Mouse (Mus musculus): ENCODE results near the gene Zfp619. TPM values are rescaled to one million over a fixed set of nuclear protein-coding genes. Genes with fewer than 3 reads are reported as not detected.

Zfp619 gene
- polyA plus RNA-seq (2016; fragmentation: Nextera tagmentation; extraction: Ambion mirVana) = 1.9 and 2.0 TPM in 2 replicates

GRCm38 (mm10) chr7:39517616-39518177, at the start of gene Zfp619:
Gene Zfp619, plus strand, starts transcription at chr7:39517766.
- peak within 1 kb of the TSS; percentile 76 for H3K9ac ChIP-seq
- H3K27ac ChIP-seq (ENCODE audit: poor library complexity, severe bottlenecking) = peak within 1 kb of the TSS; percentile 99
- no peaks in the 10 kb centered on the region for H3K27me3 ChIP-seq (replicated peaks)
- H3K9me3 ChIP-seq (replicated peaks) = peaks cover 3% of the 10 kb centered on the region; the same call in 1 of the 2 replicates
- peak; percentile 99 for ATAC-seq (ENCODE audit: insufficient number of reproducible peaks, low FRiP score)
- peak within 1 kb of the TSS; percentile 68 for H3K4me2 ChIP-seq
- peak within 1 kb of the TSS; percentile 68 for H3K4me3 ChIP-seq
- WGBS = under 1% methylated on average over 43 of the region's 43 CpGs
- H3K36me3 ChIP-seq = peaks cover 5% of the 10 kb centered on the region; the same call in 1 of the 2 replicates
- H3K4me1 ChIP-seq (replicated peaks) = 0 out of 2 replicates have a peak, but pooled peaks cover 2% of the 10 kb centered on the region

GRCm38 (mm10) chr7:39479013-39479412, 38.6 kb upstream of the Zfp619 start:
- Histone ChIP-seq H3K4me1 (replicated peaks) (no peaks in the 10 kb centered on the region), H3K27ac (ENCODE audit: poor library complexity, severe bottlenecking) (no peak overlapping the region), H3K27me3 (replicated peaks) (no peaks in the 10 kb centered on the region), H3K36me3 (peaks cover 30% of the 10 kb centered on the region), H3K4me3 (no peak overlapping the region), H3K4me2 (no peak overlapping the region), H3K9me3 (replicated peaks) (peaks cover 26% of the 10 kb centered on the region), H3K9ac (no peak overlapping the region)
- ATAC-seq (ENCODE audit: insufficient number of reproducible peaks, low FRiP score) = no peak
- WGBS = 90% methylated on average over 2 of the region's 2 CpGs

GRCm38 (mm10) chr7:39484384-39484783, 33.2 kb upstream of the Zfp619 start:
- Histone ChIP-seq H3K4me1 (replicated peaks) (no peaks in the 10 kb centered on the region), H3K9ac (no peak overlapping the region), H3K4me3 (no peak overlapping the region), H3K9me3 (replicated peaks) (no peaks in the 10 kb centered on the region; the same call in 1 of the 2 replicates), H3K4me2 (no peak overlapping the region), H3K27ac (ENCODE audit: poor library complexity, severe bottlenecking) (no peak overlapping the region), H3K36me3 (no peaks in the 10 kb centered on the region), H3K27me3 (replicated peaks) (no peaks in the 10 kb centered on the region)
- 41% methylated on average over 6 of the region's 6 CpGs for WGBS
- ATAC-seq (ENCODE audit: insufficient number of reproducible peaks, low FRiP score) = no peak

- Histone ChIP-seq H3K27ac (ENCODE audit: poor library complexity, severe bottlenecking) (no peak overlapping the region), H3K36me3 (no peaks in the 10 kb centered on the region), H3K27me3 (replicated peaks) (no peaks in the 10 kb centered on the region), H3K4me1 (replicated peaks) (no peaks in the 10 kb centered on the region), H3K4me2 (peak overlapping the region; percentile 82), H3K9me3 (replicated peaks) (no peaks in the 10 kb centered on the region; the same call in 1 of the 2 replicates), H3K9ac (peak overlapping the region; percentile 60), H3K4me3 (peak overlapping the region; percentile 48)
- WGBS = 14% methylated on average over 23 of the region's 23 CpGs
- ATAC-seq (ENCODE audit: insufficient number of reproducible peaks, low FRiP score) = peak; percentile 57; the same call in 1 of the 2 replicates
Measured at GRCm38 (mm10) chr7:39487159-39487853, 30.3 kb upstream of the Zfp619 start.

- Histone ChIP-seq H3K27ac (ENCODE audit: poor library complexity, severe bottlenecking) (no peak overlapping the region), H3K36me3 (no peaks in the 10 kb centered on the region), H3K4me3 (peak overlapping the region; percentile 48), H3K27me3 (replicated peaks) (no peaks in the 10 kb centered on the region), H3K4me2 (peak overlapping the region; percentile 82), H3K9ac (peak overlapping the region; percentile 60), H3K9me3 (replicated peaks) (no peaks in the 10 kb centered on the region; the same call in 1 of the 2 replicates), H3K4me1 (replicated peaks) (no peaks in the 10 kb centered on the region)
- 36% methylated on average over 9 of the region's 9 CpGs for WGBS
- ATAC-seq (ENCODE audit: insufficient number of reproducible peaks, low FRiP score) = no peak
Measured at GRCm38 (mm10) chr7:39487854-39488205, 29.7 kb upstream of the Zfp619 start.

GRCm38 (mm10) chr7:39494646-39495045, 22.9 kb upstream of the Zfp619 start:
- peaks cover 11% of the 10 kb centered on the region; the same call in 1 of the 2 replicates for H3K9me3 ChIP-seq (replicated peaks)
- no peak overlapping the region for H3K27ac ChIP-seq (ENCODE audit: poor library complexity, severe bottlenecking)
- ATAC-seq (ENCODE audit: insufficient number of reproducible peaks, low FRiP score) = no peak
- no peak overlapping the region for H3K4me2 ChIP-seq
- no peak overlapping the region for H3K4me3 ChIP-seq
- 81% methylated on average over 3 of the region's 3 CpGs for WGBS
- H3K36me3 ChIP-seq = no peaks in the 10 kb centered on the region
- no peaks in the 10 kb centered on the region for H3K4me1 ChIP-seq (replicated peaks)
- H3K9ac ChIP-seq = no peak overlapping the region
- no peaks in the 10 kb centered on the region for H3K27me3 ChIP-seq (replicated peaks)

- ATAC-seq (ENCODE audit: insufficient number of reproducible peaks, low FRiP score) = no peak
- H3K27ac ChIP-seq (ENCODE audit: poor library complexity, severe bottlenecking) = no peak overlapping the region
- WGBS = 79% methylated on average over 1 of the region's 1 CpGs
- no peaks in the 10 kb centered on the region for H3K27me3 ChIP-seq (replicated peaks)
- no peaks in the 10 kb centered on the region for H3K4me1 ChIP-seq (replicated peaks)
- H3K4me2 ChIP-seq = no peak overlapping the region
- H3K9me3 ChIP-seq (replicated peaks) = peaks cover 7% of the 10 kb centered on the region; the same call in 1 of the 2 replicates
- H3K9ac ChIP-seq = no peak overlapping the region
- no peaks in the 10 kb centered on the region for H3K36me3 ChIP-seq
- H3K4me3 ChIP-seq = no peak overlapping the region
Measured at GRCm38 (mm10) chr7:39504100-39504499, 13.5 kb upstream of the Zfp619 start.

GRCm38 (mm10) chr7:39518362-39518761, 796 bp downstream of the Zfp619 start:
- WGBS = 67% methylated on average over 12 of the region's 12 CpGs
- Histone ChIP-seq H3K4me2 (peak overlapping the region; percentile 57), H3K4me1 (replicated peaks) (0 out of 2 replicates have a peak, but pooled peaks cover 2% of the 10 kb centered on the region), H3K36me3 (peaks cover 7% of the 10 kb centered on the region; the same call in 1 of the 2 replicates), H3K9me3 (replicated peaks) (peaks cover 3% of the 10 kb centered on the region; the same call in 1 of the 2 replicates), H3K9ac (no peak overlapping the region), H3K27ac (ENCODE audit: poor library complexity, severe bottlenecking) (0 out of 2 replicates have a peak overlapping the region, but pooled peaks have one; percentile 43), H3K27me3 (replicated peaks) (no peaks in the 10 kb centered on the region), H3K4me3 (peak overlapping the region; percentile 39)
- ATAC-seq (ENCODE audit: insufficient number of reproducible peaks, low FRiP score) = 0 out of 2 replicates have a peak, but pooled peaks have one; percentile 36

- no peak overlapping the region for H3K4me3 ChIP-seq
- H3K4me1 ChIP-seq (replicated peaks) = no peaks in the 10 kb centered on the region
- H3K27me3 ChIP-seq (replicated peaks) = no peaks in the 10 kb centered on the region
- 77% methylated on average over 1 of the region's 1 CpGs for WGBS
- no peak overlapping the region for H3K9ac ChIP-seq
- H3K4me2 ChIP-seq = no peak overlapping the region
- ATAC-seq (ENCODE audit: insufficient number of reproducible peaks, low FRiP score) = no peak
- no peaks in the 10 kb centered on the region; the same call in 1 of the 2 replicates for H3K9me3 ChIP-seq (replicated peaks)
- H3K36me3 ChIP-seq = peaks cover 7% of the 10 kb centered on the region; the same call in 1 of the 2 replicates
- no peak overlapping the region for H3K27ac ChIP-seq (ENCODE audit: poor library complexity, severe bottlenecking)
Measured at GRCm38 (mm10) chr7:39523703-39524424, 6.3 kb downstream of the Zfp619 start.

GRCm38 (mm10) chr7:39543151-39543550, 25.6 kb downstream of the Zfp619 start:
- no peak overlapping the region for H3K4me3 ChIP-seq
- ATAC-seq (ENCODE audit: insufficient number of reproducible peaks, low FRiP score) = no peak
- no peak overlapping the region for H3K4me2 ChIP-seq
- no peaks in the 10 kb centered on the region for H3K27me3 ChIP-seq (replicated peaks)
- H3K27ac ChIP-seq (ENCODE audit: poor library complexity, severe bottlenecking) = peak overlapping the region; percentile 2; the same call in 1 of the 2 replicates
- H3K36me3 ChIP-seq = no peaks in the 10 kb centered on the region
- peaks cover 15% of the 10 kb centered on the region; the same call in 1 of the 2 replicates for H3K4me1 ChIP-seq (replicated peaks)
- H3K9me3 ChIP-seq (replicated peaks) = no peaks in the 10 kb centered on the region
- H3K9ac ChIP-seq = no peak overlapping the region
- 37% methylated on average over 1 of the region's 1 CpGs for WGBS

Measured in heart, embryonic 12.5 days (tissue).